Mouse (Mus musculus) B cell, adult 2 months (primary cell): ENCODE measurements around the gene Mfsd4b5.
"Not testable (repeated sequence)": the region's sequence is repeated elsewhere in the genome, so short reads cannot be mapped to it uniquely, and the experiment has no call there.

Source experiments
- DNase-seq, 2 experiments: peaks; one replicate each; pipeline ENCODE4 v3.0.0; 2022

Gene Mfsd4b5

DNA sequence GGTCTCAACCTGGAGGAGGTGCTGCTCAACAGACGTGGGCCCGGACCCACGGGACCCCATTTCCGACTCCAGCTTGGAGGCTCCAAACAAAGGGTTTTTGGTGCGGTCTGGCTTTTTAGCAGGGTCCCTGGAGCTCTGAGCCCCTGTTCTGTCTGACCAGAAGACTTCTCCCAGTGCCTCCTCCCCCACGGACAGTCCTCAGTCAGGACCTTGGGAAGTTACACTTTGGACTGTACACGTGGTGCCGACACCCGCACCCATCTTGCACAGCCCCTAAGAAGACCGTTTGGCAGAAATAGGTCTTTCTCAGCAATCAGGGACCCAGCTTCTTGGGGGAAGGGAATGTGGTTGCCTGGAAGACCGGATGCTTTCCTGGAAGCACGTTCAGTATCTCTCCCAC, at the start of gene Mfsd4b5:
Mfsd4b5 (minus strand) TSS at position 181 of the 400 bp plus-strand sequence.
- no peak for DNase-seq

DNA sequence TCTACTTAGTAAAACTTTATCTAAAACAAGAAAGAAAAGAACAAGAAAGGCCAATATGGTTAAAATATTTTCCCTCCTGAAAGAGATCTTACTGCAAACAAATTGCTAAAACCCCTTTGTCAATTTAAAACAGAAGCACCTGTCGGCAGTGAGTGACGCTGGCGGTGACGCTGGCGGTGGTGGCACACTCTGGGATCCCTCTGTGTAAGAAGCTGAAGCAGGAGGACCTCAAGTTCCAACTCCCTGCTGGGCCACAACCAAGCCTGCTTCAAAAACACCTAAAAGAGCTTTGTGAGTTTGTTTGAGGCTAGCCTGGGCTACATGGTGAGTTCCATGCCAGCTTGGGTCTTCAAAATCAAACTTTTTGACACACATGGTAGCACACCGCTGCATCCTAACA, 48.5 kb upstream of the Mfsd4b5 start:
- DNase-seq = no peak

DNA sequence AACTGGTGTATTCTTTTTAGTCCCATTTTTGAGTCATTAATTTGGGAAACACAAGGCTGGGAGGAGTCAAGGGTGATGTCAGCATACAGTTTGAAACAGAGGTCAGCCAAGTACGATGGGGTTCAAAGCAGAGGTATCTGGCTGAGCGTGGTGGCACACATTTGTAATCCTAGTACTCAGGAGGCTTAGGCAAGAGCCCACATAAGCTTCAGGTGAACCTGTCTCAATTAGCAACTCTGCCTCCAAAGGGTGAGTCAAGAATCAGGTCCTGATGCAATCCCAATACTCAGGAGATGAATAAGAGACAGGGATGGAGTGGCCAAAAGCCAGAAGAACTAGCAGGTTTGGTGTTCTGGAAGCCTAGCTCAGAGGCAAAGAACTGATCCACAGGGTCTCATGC, 46.5 kb upstream of the Mfsd4b5 start:
- DNase-seq = no peak

DNA sequence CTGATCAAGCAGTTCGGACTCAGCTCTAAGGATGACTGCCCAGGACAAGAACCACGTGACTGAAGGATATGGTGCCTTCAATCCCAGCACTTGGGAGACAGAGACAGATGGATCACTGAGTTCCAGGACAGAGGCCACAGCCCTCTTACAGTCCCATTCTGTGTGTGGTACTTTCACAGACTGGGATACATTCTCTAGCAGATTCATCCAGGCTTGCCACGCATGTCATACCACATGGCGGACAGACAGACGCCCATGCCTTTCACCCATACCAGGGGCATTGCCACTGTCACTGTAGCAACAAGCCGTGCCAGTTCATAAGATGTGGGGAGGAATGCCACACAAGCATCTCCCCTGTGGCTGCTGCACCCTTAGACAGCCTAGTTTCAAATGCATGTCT, 44.3 kb upstream of the Mfsd4b5 start:
- no peak for DNase-seq

DNA sequence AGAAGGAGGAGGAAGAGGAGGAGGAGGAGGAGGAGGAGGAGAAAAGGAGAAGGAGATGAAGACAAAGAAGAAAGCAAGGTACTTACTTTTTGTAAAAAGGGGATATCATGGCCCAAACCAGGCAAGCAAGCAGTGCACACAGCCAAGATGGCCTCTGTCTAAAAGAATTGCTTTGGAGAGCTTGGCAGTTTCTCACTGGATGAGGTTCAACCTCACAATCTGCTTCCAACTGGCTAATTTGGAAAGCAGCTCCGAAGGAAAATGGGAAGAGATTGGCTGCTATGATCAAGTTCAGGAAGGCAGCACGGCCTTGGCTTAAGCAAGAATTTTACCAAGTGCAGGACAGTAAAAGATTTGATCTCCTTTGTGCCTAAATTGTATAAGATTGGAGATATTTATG, 43.2 kb upstream of the Mfsd4b5 start:
- no peak for DNase-seq

DNA sequence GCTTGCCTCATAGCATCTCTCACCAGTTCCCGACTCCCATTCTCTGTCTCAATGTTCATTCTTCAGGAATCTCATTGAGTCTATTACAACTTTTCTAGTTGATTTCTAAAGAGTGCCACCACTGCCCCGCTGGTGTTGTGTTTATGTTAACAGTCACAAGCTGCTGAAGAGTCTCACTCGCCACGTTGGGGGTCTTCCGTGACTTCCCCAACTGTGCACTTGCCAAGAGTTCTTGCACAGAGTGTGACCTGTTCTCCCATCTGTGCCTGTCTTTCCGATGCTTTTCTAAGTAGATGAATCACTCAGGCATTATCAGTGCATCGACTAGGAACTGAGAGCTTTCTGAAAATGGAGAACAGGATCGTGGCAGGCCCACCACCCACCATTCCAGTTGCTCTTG, 41.6 kb upstream of the Mfsd4b5 start:
- DNase-seq = no peak

DNA sequence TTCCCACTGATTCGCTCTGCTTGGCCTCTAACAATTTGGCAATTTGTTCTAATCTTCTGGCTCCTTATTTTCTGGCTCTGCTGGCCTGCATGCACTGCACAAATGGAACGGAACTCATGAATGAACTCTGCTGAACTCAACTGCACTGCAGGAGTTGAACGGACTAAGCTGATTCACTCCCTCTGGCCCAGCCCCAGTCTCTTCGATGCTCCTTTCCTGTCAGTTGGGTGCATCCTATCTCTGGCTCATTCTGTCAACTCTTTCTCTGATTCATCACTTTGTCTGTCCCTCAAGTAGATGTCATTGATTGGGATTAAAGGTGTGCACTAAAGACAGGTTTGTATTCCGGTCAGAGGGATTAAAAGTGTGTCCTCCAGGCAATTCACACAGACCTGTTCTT, 40.1 kb upstream of the Mfsd4b5 start:
- no peak for DNase-seq

DNA sequence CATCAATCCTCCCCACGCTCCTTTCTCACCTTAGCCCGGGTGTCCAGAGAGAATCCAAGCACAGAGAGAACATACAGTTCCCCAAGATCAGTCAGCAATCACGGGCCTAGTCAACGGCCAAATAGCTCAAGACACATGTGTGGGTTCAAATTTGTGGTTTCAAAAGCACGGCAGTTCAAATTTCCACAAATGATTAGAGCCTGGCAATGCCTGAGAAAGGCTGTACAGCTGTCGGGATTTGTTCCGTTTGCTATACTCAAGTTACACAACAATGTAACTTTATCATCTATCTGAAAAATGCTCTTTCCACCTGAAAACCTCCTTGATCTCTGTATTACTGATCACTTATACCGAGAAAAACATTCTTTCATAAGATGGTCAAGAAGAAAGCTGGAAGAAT, 39.1 kb upstream of the Mfsd4b5 start:
- DNase-seq = no peak

DNA sequence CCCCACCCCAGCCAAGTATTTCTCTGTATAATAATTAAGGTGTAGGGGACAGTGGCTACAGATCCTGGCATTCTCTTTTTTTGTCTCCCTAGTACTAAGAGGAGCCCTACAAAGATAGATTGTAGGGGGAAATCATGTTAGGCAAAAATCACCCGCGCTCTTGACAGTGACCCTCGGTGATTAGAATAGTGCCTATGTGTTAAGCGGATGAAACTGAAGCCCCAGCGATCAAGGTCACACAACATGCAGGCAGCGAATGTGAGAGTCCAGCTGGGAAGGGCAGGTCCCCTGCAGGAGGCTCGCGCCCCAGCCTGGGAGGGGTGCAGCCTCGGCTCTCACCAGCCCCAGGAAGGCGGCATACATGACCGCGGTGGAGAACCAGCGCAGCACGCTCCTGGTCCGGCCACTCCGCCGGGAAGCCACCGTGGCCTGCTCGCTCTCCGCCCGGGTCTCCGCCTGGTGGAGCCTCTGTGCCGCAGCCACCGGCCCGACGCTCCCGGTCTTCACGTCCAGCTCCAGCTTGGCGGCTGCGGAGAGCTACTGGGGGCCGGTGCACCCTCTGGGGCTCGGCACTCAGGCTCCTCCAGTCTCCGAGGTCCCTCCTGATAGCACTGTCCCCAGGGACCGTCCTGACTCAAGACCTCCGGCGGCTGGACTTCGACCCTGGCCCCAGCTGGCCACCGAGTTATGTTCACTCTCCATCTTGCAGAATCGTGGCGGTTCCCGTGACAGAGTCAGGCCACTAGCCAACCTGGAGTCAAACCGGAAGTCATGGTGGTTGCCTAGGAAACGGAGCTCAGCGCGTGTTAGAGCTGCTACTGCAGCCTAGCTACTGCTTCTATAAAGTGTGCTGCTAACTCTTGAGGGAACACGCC, 38.3 kb upstream of the Mfsd4b5 start, which contains the start of gene Mfsd4b1:
Mfsd4b1 (minus strand) TSS at position 715 of the 875 bp plus-strand sequence.
- peak; percentile 80 to 81 for DNase-seq

DNA sequence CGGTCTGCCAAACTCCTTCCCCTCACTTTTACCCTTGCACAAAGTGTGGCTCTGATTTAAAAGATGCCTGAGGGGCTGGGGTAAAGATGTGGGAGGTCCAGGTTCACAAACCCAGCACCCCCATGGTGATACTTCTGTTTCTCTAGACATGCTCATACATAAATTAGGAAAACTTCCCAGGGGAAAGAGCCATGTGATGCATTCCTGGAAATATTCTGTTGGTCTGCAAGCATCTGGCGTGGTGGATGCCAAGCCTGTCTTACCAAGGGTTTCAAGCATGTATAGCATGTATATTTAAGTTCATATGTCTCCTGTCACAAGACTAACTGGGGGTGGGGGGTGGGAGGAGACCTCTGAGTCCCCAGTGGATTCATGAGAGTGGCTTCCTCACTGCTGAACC, 34.0 kb upstream of the Mfsd4b5 start:
- no peak for DNase-seq

DNA sequence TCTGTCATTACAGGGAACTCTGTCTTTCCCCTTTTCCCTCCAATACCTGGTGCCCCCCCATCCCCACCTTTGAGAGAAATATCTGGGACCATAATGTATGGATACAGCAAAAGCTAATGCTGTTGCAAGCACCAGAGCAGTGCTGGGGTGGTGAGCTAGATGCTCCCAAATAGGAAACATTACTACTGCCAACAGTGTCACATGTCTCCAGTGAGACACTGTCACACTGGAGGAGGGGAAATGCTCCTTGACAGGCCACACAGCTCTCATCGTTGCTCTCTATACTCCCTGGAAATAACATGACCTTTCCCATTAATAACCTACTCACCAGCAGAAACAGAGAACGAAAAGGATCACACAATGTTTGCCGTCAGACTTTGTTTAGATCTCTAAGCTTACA, 33.0 kb upstream of the Mfsd4b5 start:
- DNase-seq = no peak

DNA sequence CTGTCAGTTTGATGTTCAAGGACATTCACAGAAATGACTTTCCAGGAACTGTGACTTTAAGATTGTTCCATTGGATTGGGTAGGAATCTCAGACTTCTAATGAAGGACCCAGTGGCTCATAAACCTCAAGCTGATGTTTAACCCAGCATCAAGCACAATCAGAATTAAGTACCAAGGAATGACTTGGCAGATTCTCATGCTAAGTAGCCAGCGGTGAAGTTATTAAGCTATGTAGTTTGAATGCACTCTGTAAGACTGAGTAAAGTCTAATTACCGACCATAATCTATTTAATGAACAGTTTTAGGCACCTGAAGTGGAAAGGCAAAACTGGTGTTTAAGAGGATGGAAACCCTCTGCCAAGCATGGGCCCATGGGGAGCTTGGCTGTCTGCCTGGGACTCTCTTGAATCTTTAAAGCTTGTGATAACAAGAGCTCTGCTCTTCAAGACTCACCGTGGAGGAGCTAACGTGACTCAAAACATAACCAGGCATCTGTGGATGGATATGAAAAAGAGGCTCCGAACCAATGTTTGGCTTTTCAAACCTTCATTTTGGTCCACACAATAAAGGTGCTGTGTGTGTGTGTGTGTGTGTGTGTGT, 31.9 kb upstream of the Mfsd4b5 start:
- no peak for DNase-seq

DNA sequence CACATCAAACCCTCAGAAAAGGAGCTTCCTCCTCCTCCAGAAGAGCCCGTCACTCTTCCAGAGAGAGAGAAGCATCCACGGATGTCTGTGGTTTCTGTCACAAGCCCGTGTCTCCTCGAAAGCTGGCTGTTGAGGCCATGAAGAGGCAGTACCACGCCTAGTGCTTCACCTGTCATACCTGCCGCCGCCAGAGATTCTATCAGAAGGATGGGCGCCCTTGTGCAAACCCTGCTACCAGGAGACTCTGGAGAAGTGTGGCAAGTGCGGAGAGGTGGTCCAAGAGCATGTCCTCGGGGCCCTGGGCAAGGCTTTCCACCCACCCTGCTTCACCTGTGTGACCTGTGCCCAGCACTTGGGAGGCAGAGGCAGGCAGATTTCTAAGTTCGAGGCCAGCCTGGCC, 23.1 kb upstream of the Mfsd4b5 start:
- DNase-seq = no peak

DNA sequence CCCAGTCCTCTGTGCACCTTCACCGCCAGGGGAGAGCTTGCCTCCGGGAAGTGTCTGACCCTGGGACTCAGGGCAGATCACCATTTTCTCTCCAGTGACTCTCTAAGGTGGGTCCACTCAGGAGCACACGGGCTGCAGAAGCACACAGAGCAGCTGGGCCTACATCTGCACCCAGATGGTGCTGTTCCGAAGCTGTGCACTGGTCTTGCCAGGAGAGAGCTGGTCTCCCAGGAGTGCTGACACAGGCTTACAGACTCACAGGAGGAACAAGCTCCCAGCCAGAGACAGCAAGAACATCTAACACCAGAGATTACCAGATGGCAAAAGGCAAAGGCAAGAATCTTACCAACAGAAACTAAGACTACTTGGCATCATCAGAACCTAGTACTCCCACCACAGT, 22.4 kb upstream of the Mfsd4b5 start:
- DNase-seq = not testable (repeated sequence)

DNA sequence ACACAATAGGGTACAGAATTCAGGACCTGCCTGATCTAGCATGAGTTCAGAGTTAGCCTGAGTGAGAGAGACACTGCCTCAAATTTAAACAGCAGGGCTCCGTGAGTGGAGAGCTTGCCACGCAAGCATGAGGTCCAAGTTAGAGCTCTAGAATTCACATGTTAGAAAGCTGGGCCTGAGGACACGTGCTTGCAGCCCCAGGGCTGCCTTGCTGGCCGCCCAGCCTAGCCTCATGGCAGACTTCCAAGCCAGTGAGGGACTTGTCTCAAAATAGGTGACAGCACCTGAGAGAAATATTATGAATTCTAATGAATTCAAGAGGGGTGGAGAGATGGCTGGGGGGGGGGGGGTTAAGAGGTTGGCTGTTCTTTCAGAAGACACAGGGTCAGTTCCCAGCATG, 21.5 kb upstream of the Mfsd4b5 start:
- no peak for DNase-seq

DNA sequence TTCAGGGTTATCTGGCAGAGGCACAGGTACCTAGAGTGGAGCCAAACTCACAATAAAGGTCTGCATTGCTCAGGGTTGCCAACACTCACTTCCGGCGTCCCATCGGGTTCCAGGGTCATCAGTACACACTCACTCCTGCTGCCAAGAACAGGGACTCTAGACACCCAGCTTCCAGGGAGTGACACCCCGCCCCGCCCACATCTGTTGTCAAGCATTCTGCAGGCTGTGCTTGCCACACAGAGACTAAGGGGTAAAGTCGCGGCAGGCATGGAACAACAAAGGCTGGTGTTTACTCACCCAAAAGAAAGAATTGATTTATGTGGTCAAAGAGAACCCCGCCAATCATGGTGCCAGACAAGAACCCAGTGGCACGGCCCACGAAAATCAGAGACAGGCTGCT, 20.5 kb upstream of the Mfsd4b5 start:
- no peak for DNase-seq

DNA sequence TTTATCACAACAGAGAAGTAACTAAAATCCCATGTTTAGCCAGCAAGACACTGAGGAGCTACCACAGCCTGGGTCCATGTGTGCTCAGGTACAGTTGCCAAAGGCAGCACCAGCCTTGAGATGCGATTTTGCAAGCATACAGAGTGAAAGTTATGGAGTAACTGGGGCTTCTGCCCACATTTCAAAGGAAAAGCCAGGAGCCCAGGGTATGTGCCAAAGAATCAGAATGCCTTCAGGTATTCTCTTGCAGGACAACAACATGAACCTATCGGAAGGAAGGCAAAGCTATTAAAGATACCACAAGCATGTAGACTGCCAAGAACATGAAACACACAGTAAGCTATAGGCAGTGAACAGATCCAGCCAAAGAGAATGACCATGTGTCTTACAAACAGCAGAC, 14.3 kb upstream of the Mfsd4b5 start:
- no peak for DNase-seq

DNA sequence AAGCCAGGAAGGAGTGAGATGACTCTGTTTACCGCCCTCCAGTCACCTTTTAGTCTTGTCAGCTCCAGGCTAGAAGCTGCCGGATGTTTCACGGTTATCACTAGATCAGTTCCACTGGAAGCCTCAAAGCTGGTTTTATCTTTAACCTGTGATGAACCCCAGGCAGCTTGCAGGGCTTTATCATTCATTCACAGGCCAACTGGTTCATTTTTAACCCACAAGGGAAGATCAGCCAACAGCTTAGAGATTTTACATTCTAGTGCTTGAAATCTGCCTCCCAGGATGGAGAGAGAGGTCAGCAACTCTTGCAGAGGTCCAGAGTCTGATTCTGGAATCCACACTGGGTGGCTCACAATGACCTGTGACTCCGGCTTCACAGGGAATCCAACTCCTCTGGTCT, 4.7 kb upstream of the Mfsd4b5 start:
- no peak for DNase-seq

DNA sequence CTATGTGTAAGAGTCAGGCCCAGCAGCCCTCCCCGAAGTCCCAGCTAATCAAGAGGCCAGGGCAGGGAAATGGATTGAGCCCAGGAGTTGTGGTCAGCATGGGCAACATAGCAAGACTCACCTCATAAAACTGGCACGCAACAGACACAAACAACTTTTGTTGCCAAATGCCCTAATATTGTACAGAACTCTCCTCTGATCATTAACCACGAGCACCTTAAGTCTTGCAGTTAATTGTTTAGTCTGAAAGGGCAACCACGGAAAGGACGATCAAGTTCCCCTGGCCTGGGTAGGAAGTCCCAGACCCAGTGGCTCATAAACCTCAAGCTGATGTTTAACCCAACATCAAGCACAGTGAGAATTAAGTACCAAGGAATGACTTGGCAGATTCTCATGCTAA, 3.8 kb downstream of the Mfsd4b5 start:
- DNase-seq = no peak

DNA sequence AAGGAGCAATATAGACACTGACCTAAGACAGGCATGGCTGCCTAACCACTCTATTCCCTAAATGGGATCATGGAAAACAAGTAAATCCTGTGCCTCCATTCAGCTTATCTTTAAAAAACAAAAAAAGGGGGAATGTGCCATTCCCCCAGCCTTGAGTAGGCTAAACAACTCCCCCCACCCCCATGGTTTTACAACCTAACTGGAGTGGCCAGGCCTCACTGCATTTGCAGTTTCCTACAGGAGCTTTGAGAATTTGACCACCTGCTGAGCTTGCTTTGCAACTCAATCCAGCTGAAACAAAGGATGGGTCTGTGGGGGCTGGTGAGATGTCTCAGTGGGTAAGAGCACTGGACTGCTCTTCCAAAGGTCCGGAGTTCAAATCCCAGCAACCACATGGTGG, 8.2 kb downstream of the Mfsd4b5 start:
- DNase-seq = no peak

DNA sequence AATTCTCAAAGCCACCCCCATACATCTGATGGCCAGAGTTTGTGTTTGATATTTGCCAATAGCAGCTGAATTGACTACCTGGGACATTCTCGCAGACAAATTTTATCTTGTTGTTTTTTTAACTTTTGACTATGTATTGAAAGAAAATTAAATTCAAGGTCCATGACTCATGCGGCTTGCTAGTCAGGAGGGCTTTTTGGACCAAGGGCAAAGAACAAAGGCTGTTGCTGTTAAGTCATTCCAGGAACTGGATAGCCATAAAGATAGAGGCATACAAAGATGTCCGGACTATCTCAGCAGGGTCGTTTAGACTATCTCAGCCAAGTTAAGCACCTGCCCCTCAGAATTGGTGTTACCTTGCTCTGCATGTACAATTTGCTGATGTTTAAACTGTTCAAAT, 9.1 kb downstream of the Mfsd4b5 start:
- no peak for DNase-seq

DNA sequence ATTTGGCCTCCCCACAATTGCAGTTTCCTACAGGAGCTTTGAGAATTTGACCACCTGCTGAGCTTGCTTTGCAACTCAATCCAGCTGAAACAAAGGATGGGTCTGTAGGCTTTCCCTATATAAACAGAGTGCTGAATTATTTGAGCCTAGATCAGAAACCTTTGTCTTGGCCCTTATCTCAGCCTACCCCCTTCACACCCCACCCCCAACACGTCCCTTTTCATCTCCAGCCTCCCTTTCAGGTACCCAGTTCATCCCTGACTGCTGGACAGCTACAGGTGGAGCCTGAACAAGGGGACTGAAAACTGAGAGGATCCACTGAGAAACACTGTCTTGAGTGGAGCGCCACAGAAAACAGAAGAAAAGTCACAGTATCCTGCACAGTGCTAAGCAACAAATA, 10.7 kb downstream of the Mfsd4b5 start:
- DNase-seq = no peak

DNA sequence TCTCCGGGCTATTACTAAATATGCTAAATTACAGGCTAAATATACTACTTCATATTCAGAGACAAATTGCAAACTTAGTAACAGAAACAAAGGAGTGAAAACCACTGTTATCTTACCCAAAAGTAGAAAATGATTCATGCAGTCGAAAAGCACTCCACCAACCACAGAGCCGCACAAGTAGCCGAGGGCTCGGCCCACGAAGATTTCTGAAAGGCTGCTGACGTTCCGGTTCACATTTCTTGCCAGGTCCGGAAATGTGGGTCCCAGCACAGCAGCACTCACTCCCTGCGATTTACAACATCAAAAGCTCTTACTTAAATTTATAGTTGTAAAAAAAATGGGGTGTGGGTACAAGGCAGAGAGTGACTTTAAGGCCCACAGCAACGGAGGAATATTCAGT, 11.5 kb downstream of the Mfsd4b5 start:
- DNase-seq = no peak

DNA sequence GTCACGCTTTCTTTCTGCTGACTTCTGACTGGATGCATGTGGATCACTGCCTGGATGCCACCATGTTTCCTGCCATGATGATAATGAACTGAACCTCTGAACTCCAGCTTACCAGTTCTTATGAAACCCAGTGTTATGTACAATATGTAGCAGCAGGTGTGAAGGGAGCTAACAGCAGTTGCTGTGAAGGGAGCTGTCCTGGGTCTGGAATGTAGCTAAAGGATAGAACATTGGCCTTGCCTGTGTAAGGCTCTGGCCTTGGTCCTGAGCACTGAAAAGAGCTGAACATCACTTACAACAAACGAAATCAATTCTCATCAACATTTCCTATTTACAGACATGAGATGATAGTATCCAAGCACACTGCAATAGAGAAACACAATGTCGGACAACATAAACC, 18.9 kb downstream of the Mfsd4b5 start:
- DNase-seq = no peak

DNA sequence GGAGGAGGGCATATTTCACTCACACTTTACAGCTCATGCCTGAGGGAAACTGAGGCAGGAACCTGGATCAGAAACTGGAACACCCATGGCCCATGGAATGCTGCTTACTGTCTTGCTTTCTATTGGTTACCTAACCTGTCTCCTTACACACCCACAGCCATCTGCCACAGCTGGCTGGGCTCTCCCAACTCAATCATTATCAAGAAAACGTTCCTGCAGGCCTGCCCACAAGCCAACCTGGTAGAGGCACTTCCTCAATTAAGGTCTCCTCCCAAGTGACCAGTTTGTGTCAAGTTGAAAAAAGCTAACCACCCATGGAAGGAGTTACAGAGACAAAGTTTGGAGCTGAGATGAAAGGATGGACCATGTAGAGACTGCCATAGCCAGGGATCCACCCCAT, 24.5 kb downstream of the Mfsd4b5 start:
- DNase-seq = no peak
